Mouse (Mus musculus) C2C12 (cell line): ENCODE results near the gene Bicd2.

ENCODE experiments used
- CEBPB ChIP-seq: IDR thresholded peaks from one replicate; pipeline ENCODE4 v1.6.1; 2011; ENCODE audit warnings: low read depth, mild to moderate bottlenecking, control low read depth, moderate library complexity
- CTCF ChIP-seq: IDR thresholded peaks from one replicate; pipeline ENCODE4 v1.5.1; 2011; ENCODE audit not compliant: control insufficient read depth, insufficient read depth, insufficient read length
- FOSL1 ChIP-seq: IDR thresholded peaks from one replicate; pipeline ENCODE4 v1.8.0; 2011; ENCODE audit warnings: mild to moderate bottlenecking, low read length; ENCODE audit not compliant: poor library complexity, insufficient read depth, severe bottlenecking
- MAX ChIP-seq: IDR thresholded peaks from one replicate; pipeline ENCODE4 v1.6.1; 2011; ENCODE audit warnings: mild to moderate bottlenecking, control low read depth
- MYOG ChIP-seq: IDR thresholded peaks from one replicate; pipeline ENCODE4 v1.6.1; 2011; ENCODE audit not compliant: control insufficient read depth, insufficient read length; ENCODE audit errors: extremely low read depth

DNA sequence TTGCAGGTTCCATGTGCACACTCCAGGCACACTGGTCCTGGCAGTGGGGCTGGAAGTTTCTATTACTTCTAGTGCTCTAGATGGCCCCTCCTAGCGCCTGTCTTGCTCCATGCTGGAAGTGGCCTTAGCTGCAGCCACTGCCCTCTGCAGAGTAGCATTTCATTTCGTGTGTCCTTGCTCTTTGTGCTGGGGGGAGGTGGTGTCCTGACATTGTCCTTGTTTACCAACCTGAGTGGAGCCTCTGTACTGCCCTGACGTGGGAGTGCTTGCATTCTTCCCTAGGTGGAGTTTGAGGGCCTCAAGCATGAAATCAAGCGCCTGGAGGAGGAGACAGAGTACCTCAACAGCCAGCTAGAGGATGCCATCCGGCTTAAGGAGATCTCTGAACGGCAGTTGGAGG lies 36.2 kb downstream of the Bicd2 start:
- no peak for TF ChIP-seq CTCF
- TF ChIP-seq FOSL1, result no peak
- TF ChIP-seq CEBPB, result no peak
- no peak for TF ChIP-seq MAX
- no peak for TF ChIP-seq MYOG
